Mouse (Mus musculus): ENCODE results near the gene Spg7. TPM values are rescaled to one million over a fixed set of nuclear protein-coding genes. Genes with fewer than 3 reads are reported as not detected.
"Not testable (repeated sequence)": the region's sequence is repeated elsewhere in the genome, so short reads cannot be mapped to it uniquely, and the experiment has no call there.

Spg7 gene
- polyA plus RNA-seq, 1 experiment from 2014 or later, result 45.8 TPM

DNA sequence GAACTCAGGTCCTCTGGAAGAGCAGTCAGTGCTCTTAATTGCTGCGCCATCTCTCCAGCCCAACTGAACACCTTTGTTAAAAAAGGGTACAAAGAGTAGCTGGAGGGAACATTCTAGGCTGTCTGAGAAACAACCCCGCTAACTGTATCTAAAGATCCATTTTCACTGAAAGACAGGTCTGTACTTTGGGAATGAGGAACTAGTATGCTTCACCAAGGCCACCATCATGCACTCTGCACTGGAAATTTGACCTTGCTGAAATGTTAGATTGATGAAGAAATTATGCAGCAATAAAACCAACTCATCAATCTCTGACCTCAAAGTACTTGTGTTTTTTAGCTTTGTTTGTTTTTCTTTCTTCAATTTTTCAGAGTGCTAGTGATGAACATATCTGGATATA, 38.5 kb upstream of the Spg7 start:
- H3K4me2 ChIP-seq (replicated peaks; ENCODE audit: low read depth, low read length), result no peak overlapping the region
- H3K36me3 ChIP-seq (ENCODE audit: control insufficient read depth, insufficient read depth, low read length), result no peaks in the 10 kb centered on the region
- H3K27me3 ChIP-seq (ENCODE audit: control insufficient read depth, insufficient read depth, low read length), result no peaks in the 10 kb centered on the region
- H3K4me3 ChIP-seq (ENCODE audit: low read depth, low read length), result no peak overlapping the region
- no peak for ATAC-seq (ENCODE audit: low FRiP score)
- no peak for DNase-seq (ENCODE audit: low spot score)
- H3K9ac ChIP-seq (ENCODE audit: low read depth, low read length), result no peak overlapping the region
- H3K27ac ChIP-seq (ENCODE audit: low read depth, low read length), result no peak overlapping the region
- H3K9me3 ChIP-seq (ENCODE audit: control insufficient read depth, low read length), result no peaks in the 10 kb centered on the region
- WGBS, result 97% methylated on average over 2 of the region's 2 CpGs
- no peaks in the 10 kb centered on the region for H3K4me1 ChIP-seq (replicated peaks; ENCODE audit: control insufficient read depth, insufficient read depth, low read length)

DNA sequence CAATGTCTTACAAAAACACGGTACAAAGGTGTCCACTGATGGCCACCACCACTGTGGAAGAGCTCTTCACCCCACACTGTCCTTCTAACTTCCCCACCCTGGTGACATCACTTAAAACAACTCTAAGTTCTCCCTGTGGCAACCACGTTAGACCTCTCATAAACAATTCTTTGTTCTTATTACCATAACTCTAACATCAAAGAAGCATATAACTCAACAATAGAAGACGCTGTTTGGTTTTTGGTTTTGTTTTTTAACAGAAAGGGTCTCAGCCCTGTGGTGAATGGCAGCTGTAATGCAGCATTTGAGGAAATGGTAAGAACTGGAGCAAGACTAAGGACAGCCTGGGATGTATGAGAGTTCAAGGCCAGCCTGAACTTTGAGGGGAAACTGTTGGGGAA, 36.8 kb upstream of the Spg7 start:
- no peak overlapping the region for H3K4me2 ChIP-seq (replicated peaks; ENCODE audit: low read depth, low read length)
- no peak overlapping the region for H3K27ac ChIP-seq (ENCODE audit: low read depth, low read length)
- ATAC-seq (ENCODE audit: low FRiP score), result no peak

DNA sequence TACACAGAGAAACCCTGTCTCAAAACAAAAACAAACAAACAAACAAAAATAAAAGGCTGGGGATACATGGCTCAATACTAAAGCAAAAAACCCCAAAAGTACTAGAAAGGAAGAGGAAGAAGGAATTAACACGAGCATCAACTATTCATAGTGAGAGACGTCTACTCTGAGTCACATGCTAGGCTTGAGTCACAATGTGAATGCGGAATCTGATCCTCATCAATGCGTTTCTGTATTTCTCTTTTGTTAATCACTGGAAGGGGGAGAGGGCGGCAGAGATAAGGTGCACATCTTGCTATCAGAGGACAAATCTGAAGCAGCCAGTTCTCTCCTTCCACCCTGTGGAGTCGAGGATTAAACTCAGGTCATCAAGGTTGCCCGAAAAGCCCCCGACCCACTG, 35.0 kb upstream of the Spg7 start:
- H3K27me3 ChIP-seq (ENCODE audit: control insufficient read depth, insufficient read depth, low read length), result no peaks in the 10 kb centered on the region
- ATAC-seq (ENCODE audit: low FRiP score), result no peak
- H3K4me2 ChIP-seq (replicated peaks; ENCODE audit: low read depth, low read length), result no peak overlapping the region
- H3K36me3 ChIP-seq (ENCODE audit: control insufficient read depth, insufficient read depth, low read length), result no peaks in the 10 kb centered on the region
- no peak overlapping the region for H3K27ac ChIP-seq (ENCODE audit: low read depth, low read length)
- no peak overlapping the region for H3K9ac ChIP-seq (ENCODE audit: low read depth, low read length)
- no peaks in the 10 kb centered on the region for H3K9me3 ChIP-seq (ENCODE audit: control insufficient read depth, low read length)
- DNase-seq (ENCODE audit: low spot score), result no peak
- H3K4me3 ChIP-seq (ENCODE audit: low read depth, low read length), result no peak overlapping the region
- WGBS, result 94% methylated on average over 8 of the region's 8 CpGs
- H3K4me1 ChIP-seq (replicated peaks; ENCODE audit: control insufficient read depth, insufficient read depth, low read length), result no peaks in the 10 kb centered on the region

More for the DNA sequence above, 36.8 kb upstream of the Spg7 start:
- Histone ChIP-seq H3K4me1 (replicated peaks; ENCODE audit: control insufficient read depth, insufficient read depth, low read length) (no peaks in the 10 kb centered on the region), H3K9ac (ENCODE audit: low read depth, low read length) (no peak overlapping the region), H3K4me3 (ENCODE audit: low read depth, low read length) (no peak overlapping the region), H3K9me3 (ENCODE audit: control insufficient read depth, low read length) (no peaks in the 10 kb centered on the region), H3K27me3 (ENCODE audit: control insufficient read depth, insufficient read depth, low read length) (no peaks in the 10 kb centered on the region), H3K36me3 (ENCODE audit: control insufficient read depth, insufficient read depth, low read length) (no peaks in the 10 kb centered on the region)
- no peak for DNase-seq (ENCODE audit: low spot score)
- WGBS, result 88% methylated on average over 3 of the region's 3 CpGs

DNA sequence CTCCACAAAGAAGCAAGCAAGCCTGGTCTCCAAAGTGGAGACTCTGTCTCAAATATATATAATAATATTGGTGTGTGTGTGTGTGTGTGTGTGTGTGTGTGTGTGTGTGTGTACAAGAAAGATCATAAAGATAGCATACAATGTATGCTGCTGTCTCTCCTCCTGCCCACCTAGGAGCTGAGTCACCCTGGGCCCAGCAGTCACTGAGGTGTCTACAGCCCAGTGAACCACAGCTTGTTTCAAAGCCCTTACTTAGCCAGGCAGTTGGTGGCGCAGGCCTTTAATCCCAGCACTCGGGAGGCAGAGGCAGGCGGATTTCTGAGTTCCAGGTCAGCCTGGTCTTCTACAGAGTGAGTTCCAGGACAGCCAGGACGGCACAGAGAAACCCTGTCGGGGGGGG, 32.7 kb upstream of the Spg7 start:
- H3K9ac ChIP-seq (ENCODE audit: low read depth, low read length); H3K4me2 ChIP-seq (replicated peaks; ENCODE audit: low read depth, low read length); H3K4me1 ChIP-seq (replicated peaks; ENCODE audit: control insufficient read depth, insufficient read depth, low read length); ATAC-seq (ENCODE audit: low FRiP score); H3K36me3 ChIP-seq (ENCODE audit: control insufficient read depth, insufficient read depth, low read length); H3K27me3 ChIP-seq (ENCODE audit: control insufficient read depth, insufficient read depth, low read length); DNase-seq (ENCODE audit: low spot score); H3K27ac ChIP-seq (ENCODE audit: low read depth, low read length); H3K9me3 ChIP-seq (ENCODE audit: control insufficient read depth, low read length); H3K4me3 ChIP-seq (ENCODE audit: low read depth, low read length): not testable (repeated sequence)
- WGBS, result 95% methylated on average over 5 of the region's 5 CpGs

DNA sequence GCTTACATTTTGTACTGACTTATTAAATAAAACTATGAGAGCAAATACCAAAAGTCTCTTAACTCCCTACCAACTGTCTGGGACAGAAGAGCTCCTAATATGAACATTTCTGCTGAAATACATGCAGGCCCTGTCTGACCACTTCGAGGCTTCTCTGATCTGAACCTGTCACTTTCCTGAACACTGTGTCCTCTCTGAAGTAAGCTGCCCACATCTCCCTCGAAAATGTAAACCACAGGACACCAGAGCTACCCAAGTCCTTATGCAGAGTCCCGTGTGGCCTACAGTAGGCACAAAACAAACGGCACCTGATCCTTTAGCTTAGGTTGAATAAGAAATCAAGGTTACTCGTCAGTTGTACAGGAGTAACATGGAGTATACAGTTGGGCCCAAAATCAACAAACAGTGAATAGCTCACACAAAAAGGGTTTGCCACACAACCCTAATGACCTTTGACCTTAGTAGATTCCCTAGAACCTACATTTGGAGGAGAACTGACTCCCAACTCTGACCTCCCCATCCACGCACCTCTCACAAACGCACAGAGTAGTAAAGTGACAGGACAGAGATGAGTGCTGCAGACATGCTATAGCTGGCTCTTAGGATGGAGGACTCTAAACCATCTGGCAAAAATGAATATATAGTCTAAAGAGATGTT, 31.3 kb upstream of the Spg7 start:
- no peak for ATAC-seq (ENCODE audit: low FRiP score)
- Histone ChIP-seq H3K36me3 (ENCODE audit: control insufficient read depth, insufficient read depth, low read length) (no peaks in the 10 kb centered on the region), H3K4me3 (ENCODE audit: low read depth, low read length) (no peak overlapping the region), H3K27ac (ENCODE audit: low read depth, low read length) (no peak overlapping the region), H3K9ac (ENCODE audit: low read depth, low read length) (no peak overlapping the region), H3K4me1 (replicated peaks; ENCODE audit: control insufficient read depth, insufficient read depth, low read length) (no peaks in the 10 kb centered on the region), H3K9me3 (ENCODE audit: control insufficient read depth, low read length) (no peaks in the 10 kb centered on the region), H3K27me3 (ENCODE audit: control insufficient read depth, insufficient read depth, low read length) (no peaks in the 10 kb centered on the region), H3K4me2 (replicated peaks; ENCODE audit: low read depth, low read length) (no peak overlapping the region)
- WGBS, result 84% methylated on average over 7 of the region's 7 CpGs
- no peak for DNase-seq (ENCODE audit: low spot score)

DNA sequence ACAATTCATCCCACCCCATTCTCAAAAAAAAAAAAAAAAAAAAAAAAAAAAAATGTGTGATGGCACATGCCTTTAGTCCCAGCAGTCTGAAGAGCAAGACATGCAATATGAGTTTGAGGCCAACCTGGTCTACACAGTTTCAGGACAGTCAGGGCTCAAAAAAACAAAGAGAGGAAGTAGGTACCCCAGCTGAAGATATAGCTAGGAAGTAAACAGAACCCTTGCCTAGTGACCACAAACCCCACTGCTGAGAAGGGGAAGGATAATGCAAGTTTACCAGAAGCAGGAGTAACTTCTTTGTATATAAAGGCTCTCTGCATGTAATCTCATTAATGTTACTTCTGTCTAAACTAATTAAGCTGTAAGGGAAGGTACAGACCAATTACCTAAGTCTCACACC, 30.0 kb upstream of the Spg7 start:
- no peak overlapping the region for H3K27ac ChIP-seq (ENCODE audit: low read depth, low read length)
- ATAC-seq (ENCODE audit: low FRiP score) (no peak), DNase-seq (ENCODE audit: low spot score) (no peak)
- no peaks in the 10 kb centered on the region for H3K4me1 ChIP-seq (replicated peaks; ENCODE audit: control insufficient read depth, insufficient read depth, low read length)
- H3K36me3 ChIP-seq (ENCODE audit: control insufficient read depth, insufficient read depth, low read length), result no peaks in the 10 kb centered on the region
- H3K9ac ChIP-seq (ENCODE audit: low read depth, low read length), result no peak overlapping the region
- H3K9me3 ChIP-seq (ENCODE audit: control insufficient read depth, low read length), result no peaks in the 10 kb centered on the region
- no peak overlapping the region for H3K4me3 ChIP-seq (ENCODE audit: low read depth, low read length)
- H3K4me2 ChIP-seq (replicated peaks; ENCODE audit: low read depth, low read length), result no peak overlapping the region
- H3K27me3 ChIP-seq (ENCODE audit: control insufficient read depth, insufficient read depth, low read length), result no peaks in the 10 kb centered on the region

DNA sequence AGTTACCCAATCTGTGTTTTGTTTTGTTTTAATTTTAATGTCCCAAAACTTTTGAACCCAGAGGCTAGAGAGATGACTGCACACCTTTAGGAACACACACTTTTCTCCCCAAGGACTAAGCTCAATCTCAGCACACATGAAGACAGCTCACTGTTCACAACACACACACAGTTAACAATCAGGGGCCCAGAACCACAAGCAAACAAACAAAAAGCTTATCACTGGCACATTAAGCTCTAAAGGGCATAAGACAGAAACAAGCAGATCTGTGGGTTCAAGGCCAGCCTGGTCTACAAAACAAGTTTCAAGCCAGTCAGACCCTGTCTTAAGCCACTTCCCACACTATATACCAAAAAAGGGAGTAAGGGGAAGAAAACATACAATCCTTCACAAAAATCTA, 29.3 kb upstream of the Spg7 start:
- no peaks in the 10 kb centered on the region for H3K9me3 ChIP-seq (ENCODE audit: control insufficient read depth, low read length)
- H3K36me3 ChIP-seq (ENCODE audit: control insufficient read depth, insufficient read depth, low read length), result no peaks in the 10 kb centered on the region
- no peak overlapping the region for H3K4me3 ChIP-seq (ENCODE audit: low read depth, low read length)
- DNase-seq (ENCODE audit: low spot score) (no peak), ATAC-seq (ENCODE audit: low FRiP score) (no peak)
- H3K4me2 ChIP-seq (replicated peaks; ENCODE audit: low read depth, low read length), result no peak overlapping the region
- no peaks in the 10 kb centered on the region for H3K4me1 ChIP-seq (replicated peaks; ENCODE audit: control insufficient read depth, insufficient read depth, low read length)
- no peak overlapping the region for H3K27ac ChIP-seq (ENCODE audit: low read depth, low read length)
- H3K9ac ChIP-seq (ENCODE audit: low read depth, low read length), result no peak overlapping the region
- no peaks in the 10 kb centered on the region for H3K27me3 ChIP-seq (ENCODE audit: control insufficient read depth, insufficient read depth, low read length)

DNA sequence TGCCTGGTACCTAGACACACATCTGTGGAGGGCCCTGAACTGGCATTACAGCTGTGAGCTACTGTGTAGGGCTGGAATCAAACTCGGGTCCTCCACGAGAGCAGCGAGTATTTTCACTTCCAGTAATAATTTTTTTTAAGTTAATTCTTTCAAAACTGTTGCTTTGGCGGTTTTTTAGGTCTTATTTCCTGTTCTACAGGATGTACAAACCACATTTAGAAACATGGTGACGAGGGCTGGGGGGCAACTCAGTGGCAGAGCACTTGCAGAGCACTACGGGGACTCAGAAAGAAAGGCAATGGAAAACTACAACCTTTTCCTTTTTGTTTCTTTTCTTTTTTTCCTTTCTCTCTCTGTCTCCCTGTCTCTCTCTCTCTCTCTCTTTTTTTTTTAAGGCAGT, 28.6 kb upstream of the Spg7 start:
- Histone ChIP-seq H3K27me3 (ENCODE audit: control insufficient read depth, insufficient read depth, low read length) (no peaks in the 10 kb centered on the region), H3K4me1 (replicated peaks; ENCODE audit: control insufficient read depth, insufficient read depth, low read length) (peaks cover 1% of the 10 kb centered on the region; the same call in 1 of the 2 replicates), H3K9ac (ENCODE audit: low read depth, low read length) (no peak overlapping the region), H3K4me3 (ENCODE audit: low read depth, low read length) (no peak overlapping the region), H3K4me2 (replicated peaks; ENCODE audit: low read depth, low read length) (no peak overlapping the region), H3K9me3 (ENCODE audit: control insufficient read depth, low read length) (no peaks in the 10 kb centered on the region), H3K36me3 (ENCODE audit: control insufficient read depth, insufficient read depth, low read length) (no peaks in the 10 kb centered on the region), H3K27ac (ENCODE audit: low read depth, low read length) (no peak overlapping the region)
- 87% methylated on average over 6 of the region's 6 CpGs for WGBS
- DNase-seq (ENCODE audit: low spot score), result no peak
- ATAC-seq (ENCODE audit: low FRiP score), result no peak

DNA sequence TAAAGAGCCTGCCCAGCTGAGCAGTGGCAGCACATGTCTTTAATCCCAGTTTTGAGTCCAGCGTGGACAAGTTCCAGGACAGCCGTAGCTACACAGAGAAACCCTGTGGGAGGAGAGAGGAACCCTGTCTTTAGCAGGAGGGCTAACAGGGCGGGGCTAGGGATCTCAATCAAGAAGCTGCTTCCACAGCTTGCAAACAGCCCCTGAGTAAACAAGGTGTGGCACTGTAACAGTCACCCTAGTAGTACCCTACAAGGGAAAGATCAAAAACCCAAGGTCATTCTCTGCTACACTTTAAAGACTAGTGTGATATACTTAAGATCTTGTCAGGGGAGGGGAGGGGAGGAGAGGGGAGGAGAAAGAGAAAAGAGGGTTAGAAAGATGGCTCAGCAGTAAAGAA, 25.8 kb upstream of the Spg7 start:
- Histone ChIP-seq H3K36me3 (ENCODE audit: control insufficient read depth, insufficient read depth, low read length) (no peaks in the 10 kb centered on the region), H3K27ac (ENCODE audit: low read depth, low read length) (no peak overlapping the region), H3K4me1 (replicated peaks; ENCODE audit: control insufficient read depth, insufficient read depth, low read length) (peaks cover 5% of the 10 kb centered on the region; the same call in 1 of the 2 replicates), H3K9me3 (ENCODE audit: control insufficient read depth, low read length) (no peaks in the 10 kb centered on the region), H3K4me3 (ENCODE audit: low read depth, low read length) (no peak overlapping the region), H3K9ac (ENCODE audit: low read depth, low read length) (no peak overlapping the region), H3K27me3 (ENCODE audit: control insufficient read depth, insufficient read depth, low read length) (no peaks in the 10 kb centered on the region), H3K4me2 (replicated peaks; ENCODE audit: low read depth, low read length) (no peak overlapping the region)
- no peak for ATAC-seq (ENCODE audit: low FRiP score)
- 74% methylated on average over 3 of the region's 3 CpGs for WGBS
- DNase-seq (ENCODE audit: low spot score), result no peak
